Mouse (Mus musculus) midbrain, postnatal 0 days (tissue): ENCODE measurements around the gene Crtac1. TPM values are rescaled to one million over a fixed set of nuclear protein-coding genes. Genes with fewer than 3 reads are reported as not detected.
A peak's percentile ranks its signal among the peaks of the same experiment; 100 is the strongest.

Source experiments
- ATAC-seq: fragments of 200-750 bp; cut with Nextera tagmentation; 2 replicates; pipeline ENCODE4 v1.8.0; 2017; ENCODE audit warnings: moderate number of reproducible peaks, mild to moderate bottlenecking, moderate TSS enrichment, moderate library complexity; ENCODE audit not compliant: low FRiP score
- DNase-seq: peaks from one replicate; pipeline ENCODE4 v3.0.0-alpha.2; 2015; ENCODE audit warnings: low spot score
- H3K27ac ChIP-seq: fragments of 300-500 bp; sonication (generic); 2 replicates; pipeline ENCODE4 v1.5.1; 2014; ENCODE audit warnings: low read depth, mild to moderate bottlenecking, low read length, mixed read lengths
- H3K27me3 ChIP-seq: fragments of 300-500 bp; sonication (generic); 2 replicates; pipeline ENCODE4 v1.6.1; 2014; ENCODE audit warnings: low read length, control low read depth, mixed read lengths; ENCODE audit not compliant: insufficient read depth
- H3K36me3 ChIP-seq: fragments of 300-500 bp; sonication (generic); 2 replicates; pipeline ENCODE4 v1.6.1; 2014; ENCODE audit warnings: low read length, control low read depth, mixed read lengths; ENCODE audit not compliant: insufficient read depth
- H3K4me1 ChIP-seq: fragments of 300-500 bp; sonication (generic); 2 replicates; pipeline ENCODE4 v1.6.1; 2014; ENCODE audit warnings: mild to moderate bottlenecking, control low read depth, antibody characterized with exemption, low read length, mixed read lengths; ENCODE audit not compliant: insufficient read depth
- H3K4me2 ChIP-seq: fragments of 300-500 bp; sonication (generic); 2 replicates; pipeline ENCODE4 v1.6.1; 2014; ENCODE audit warnings: low read depth, mild to moderate bottlenecking, low read length, mixed read lengths; ENCODE audit not compliant: poor library complexity, severe bottlenecking
- H3K4me3 ChIP-seq: fragments of 300-500 bp; sonication (generic); 2 replicates; pipeline ENCODE4 v1.5.1; 2014; ENCODE audit warnings: low read depth, mild to moderate bottlenecking, low read length, moderate library complexity
- H3K9ac ChIP-seq: fragments of 300-500 bp; sonication (generic); replicated peaks from 2 replicates; pipeline ENCODE4 v1.6.1; 2014; ENCODE audit warnings: mild to moderate bottlenecking, low read length, moderate library complexity, mixed read lengths; ENCODE audit not compliant: poor library complexity, severe bottlenecking
- H3K9me3 ChIP-seq: fragments of 300-500 bp; sonication (generic); 2 replicates; pipeline ENCODE4 v1.6.1; 2016; ENCODE audit warnings: low read length, control low read depth
- CTCF ChIP-seq: IDR thresholded peaks from 2 replicates; pipeline ENCODE4 v1.5.1; 2016; ENCODE audit warnings: antibody characterized with exemption, mild to moderate bottlenecking
- WGBS: fragments of 180-500 bp; shearing (Covaris S2); extraction: QIAGEN DNeasy Blood & Tissue Kit; methylation state at CpG from one replicate; pipeline ENCODE4 v1.1.7; 2014; 5-methylcytosine and 5-hydroxymethylcytosine counted together
- polyA plus RNA-seq: library from polyadenylated mRNA; unstranded; fragments of >200 nt; fragmentation: Nextera tagmentation; extraction: Ambion mirVana; gene quantifications from 2 replicates; pipeline ENCODE4 v1.2.1, GENCODE M21; 2015
- total RNA-seq: library from RNA; depleted of rRNA; stranded (reverse); fragments of >200 nt; gene quantifications from 2 replicates; pipeline ENCODE4 v1.2.3, GENCODE M21; 2014

Gene Crtac1
- total and polyA plus RNA-seq, 2 experiments from 2014 or later: 22.0 to 40.7 TPM

GRCm38 (mm10) chr19:42409856-42410255, 21.7 kb downstream of the Crtac1 start:
- Histone ChIP-seq H3K4me2 (no peak overlapping the region), H3K27ac (0 out of 2 replicates have a peak overlapping the region, but pooled peaks have one; percentile 8), H3K4me1 (0 out of 2 replicates have a peak, but pooled peaks cover 8% of the 10 kb centered on the region), H3K9me3 (no peaks in the 10 kb centered on the region), H3K27me3 (no peaks in the 10 kb centered on the region), H3K9ac (no peak overlapping the region), H3K36me3 (no peaks in the 10 kb centered on the region), H3K4me3 (no peak overlapping the region)
- WGBS: 51% methylated on average over 5 of the region's 5 CpGs
- ATAC-seq (no peak), DNase-seq (no peak)
- no peak for TF ChIP-seq CTCF

GRCm38 (mm10) chr19:42409226-42409625, 22.4 kb downstream of the Crtac1 start:
- H3K4me3 ChIP-seq: peak overlapping the region; percentile 14; the same call in 1 of the 2 replicates
- peak overlapping the region; percentile 8; the same call in 1 of the 2 replicates for H3K27ac ChIP-seq
- peak; percentile 37 for DNase-seq
- H3K36me3 ChIP-seq: no peaks in the 10 kb centered on the region
- H3K4me1 ChIP-seq: 0 out of 2 replicates have a peak, but pooled peaks cover 8% of the 10 kb centered on the region
- no peaks in the 10 kb centered on the region for H3K9me3 ChIP-seq
- no peak for TF ChIP-seq CTCF
- H3K9ac ChIP-seq: peak overlapping the region; percentile 42; the same call in 1 of the 2 replicates
- peak; percentile 63; the same call in 1 of the 2 replicates for ATAC-seq
- 4% methylated on average over 19 of the region's 19 CpGs for WGBS
- peak overlapping the region; percentile 39 for H3K4me2 ChIP-seq
- no peaks in the 10 kb centered on the region for H3K27me3 ChIP-seq

GRCm38 (mm10) chr19:42404364-42404763, 27.2 kb downstream of the Crtac1 start:
- 88% methylated on average over 15 of the region's 15 CpGs for WGBS

GRCm38 (mm10) chr19:42399974-42400373, 31.6 kb downstream of the Crtac1 start:
- no peak overlapping the region for H3K4me3 ChIP-seq
- no peak for DNase-seq
- no peak for TF ChIP-seq CTCF

More at GRCm38 (mm10) chr19:42404364-42404763, 27.2 kb downstream of the Crtac1 start:
- DNase-seq (no peak), ATAC-seq (no peak)
- Histone ChIP-seq H3K36me3 (no peaks in the 10 kb centered on the region), H3K9me3 (no peaks in the 10 kb centered on the region), H3K4me1 (0 out of 2 replicates have a peak, but pooled peaks cover 7% of the 10 kb centered on the region), H3K27me3 (no peaks in the 10 kb centered on the region), H3K4me3 (no peak overlapping the region), H3K9ac (no peak overlapping the region), H3K4me2 (no peak overlapping the region), H3K27ac (no peak overlapping the region)
- TF ChIP-seq CTCF: no peak

GRCm38 (mm10) chr19:42397281-42397680, 34.3 kb downstream of the Crtac1 start:
- no peak for TF ChIP-seq CTCF
- Histone ChIP-seq H3K9ac (no peak overlapping the region), H3K27ac (no peak overlapping the region), H3K4me1 (no peaks in the 10 kb centered on the region), H3K4me3 (no peak overlapping the region), H3K27me3 (no peaks in the 10 kb centered on the region), H3K4me2 (no peak overlapping the region), H3K36me3 (no peaks in the 10 kb centered on the region), H3K9me3 (no peaks in the 10 kb centered on the region)
- WGBS: 26% methylated on average over 11 of the region's 11 CpGs
- DNase-seq (no peak), ATAC-seq (no peak)

More at GRCm38 (mm10) chr19:42399974-42400373, 31.6 kb downstream of the Crtac1 start:
- H3K36me3 ChIP-seq: no peaks in the 10 kb centered on the region
- no peak overlapping the region for H3K9ac ChIP-seq
- H3K9me3 ChIP-seq: no peaks in the 10 kb centered on the region
- no peaks in the 10 kb centered on the region for H3K27me3 ChIP-seq
- no peaks in the 10 kb centered on the region for H3K4me1 ChIP-seq
- 63% methylated on average over 3 of the region's 3 CpGs for WGBS
- H3K27ac ChIP-seq: no peak overlapping the region
- no peak for ATAC-seq
- no peak overlapping the region for H3K4me2 ChIP-seq

- H3K4me2 ChIP-seq: no peak overlapping the region
- H3K9me3 ChIP-seq: no peaks in the 10 kb centered on the region
- H3K36me3 ChIP-seq: no peaks in the 10 kb centered on the region
- H3K4me3 ChIP-seq: no peak overlapping the region
- no peak overlapping the region for H3K27ac ChIP-seq
- no peaks in the 10 kb centered on the region for H3K27me3 ChIP-seq
- TF ChIP-seq CTCF: no peak
- WGBS: 48% methylated on average over 2 of the region's 2 CpGs
- DNase-seq: no peak
- H3K4me1 ChIP-seq: 0 out of 2 replicates have a peak, but pooled peaks cover 6% of the 10 kb centered on the region
- ATAC-seq: no peak
- H3K9ac ChIP-seq: no peak overlapping the region
These were observed 36.6 kb downstream of the Crtac1 start for GRCm38 (mm10) chr19:42394848-42395534.
